Mouse (Mus musculus): ENCODE measurements at regions not wholly inside any gene's neighbourhood (a gene's known extent, or its start where the extent isn't known, plus 50 kb on each side); places are given as distances from the start of the nearest gene placed in this dataset.

DNA sequence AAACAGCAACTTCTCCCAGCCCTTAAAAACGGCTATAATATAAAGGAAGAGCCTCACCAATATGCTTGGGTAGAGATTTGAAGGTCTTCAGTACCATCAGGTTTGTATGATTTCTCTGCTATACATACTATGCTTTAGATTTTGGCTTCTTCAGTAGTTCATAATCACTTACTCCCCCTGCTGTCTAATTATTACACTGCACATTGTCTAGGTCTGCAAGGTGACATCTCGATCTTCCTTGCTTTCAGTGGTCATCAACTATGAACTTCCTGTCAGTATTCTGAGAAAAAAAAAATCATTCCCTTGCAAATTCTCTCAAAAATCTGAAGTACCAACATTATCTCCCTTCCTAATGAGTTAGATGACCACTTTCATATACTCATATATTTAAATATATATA, 225.4 kb upstream of the Galnt5 start:
- no peak overlapping the region for H3K4me3 ChIP-seq (ENCODE audit: low read depth, low read length)
- H3K4me1 ChIP-seq (ENCODE audit: insufficient read depth, low read length) = no peaks in the 10 kb centered on the region
- H3K9ac ChIP-seq (replicated peaks; ENCODE audit: low read length, poor library complexity, severe bottlenecking) = no peak overlapping the region
- DNase-seq (ENCODE audit: low spot score) (no peak), ATAC-seq (ENCODE audit: low FRiP score) (no peak)
- H3K27me3 ChIP-seq (ENCODE audit: insufficient read depth, low read length) = no peaks in the 10 kb centered on the region
- H3K36me3 ChIP-seq (ENCODE audit: insufficient read depth, low read length) = no peaks in the 10 kb centered on the region
- H3K27ac ChIP-seq (ENCODE audit: low read depth, low read length) = no peak overlapping the region
- H3K9me3 ChIP-seq (ENCODE audit: low read length) = no peaks in the 10 kb centered on the region
- TF ChIP-seq CTCF (IDR thresholded peaks at IDR 0.05) = peak; percentile 18; the same call in 1 of the 2 replicates
- 82% methylated on average over 2 of the region's 2 CpGs for WGBS
- H3K4me2 ChIP-seq (ENCODE audit: low read depth, low read length, poor library complexity, severe bottlenecking) = no peak overlapping the region

GRCm38 (mm10) chr2:57776154-57776553, 221.5 kb upstream of the Galnt5 start:
- DNase-seq (ENCODE audit: low spot score) (no peak), ATAC-seq (ENCODE audit: low FRiP score) (no peak)
- no peaks in the 10 kb centered on the region for H3K36me3 ChIP-seq (ENCODE audit: insufficient read depth, low read length)
- 85% methylated on average over 5 of the region's 5 CpGs for WGBS
- H3K9ac ChIP-seq (replicated peaks; ENCODE audit: low read length, poor library complexity, severe bottlenecking) = no peak overlapping the region
- no peak overlapping the region for H3K27ac ChIP-seq (ENCODE audit: low read depth, low read length)
- H3K4me1 ChIP-seq (ENCODE audit: insufficient read depth, low read length) = no peaks in the 10 kb centered on the region
- no peaks in the 10 kb centered on the region for H3K9me3 ChIP-seq (ENCODE audit: low read length)
- no peaks in the 10 kb centered on the region for H3K27me3 ChIP-seq (ENCODE audit: insufficient read depth, low read length)
- H3K4me3 ChIP-seq (ENCODE audit: low read depth, low read length) = no peak overlapping the region
- H3K4me2 ChIP-seq (ENCODE audit: low read depth, low read length, poor library complexity, severe bottlenecking) = no peak overlapping the region
- no peak for TF ChIP-seq CTCF (IDR thresholded peaks at IDR 0.05)

- no peaks in the 10 kb centered on the region for H3K27me3 ChIP-seq (ENCODE audit: insufficient read depth, low read length)
- H3K9ac ChIP-seq (replicated peaks; ENCODE audit: low read length, poor library complexity, severe bottlenecking) = no peak overlapping the region
- DNase-seq (ENCODE audit: low spot score) (no peak), ATAC-seq (ENCODE audit: low FRiP score) (no peak)
- no peaks in the 10 kb centered on the region for H3K9me3 ChIP-seq (ENCODE audit: low read length)
- H3K36me3 ChIP-seq (ENCODE audit: insufficient read depth, low read length) = no peaks in the 10 kb centered on the region
- no peak for TF ChIP-seq CTCF (IDR thresholded peaks at IDR 0.05)
- WGBS = 97% methylated on average over 1 of the region's 1 CpGs
- H3K4me1 ChIP-seq (ENCODE audit: insufficient read depth, low read length) = no peaks in the 10 kb centered on the region
- no peak overlapping the region for H3K4me3 ChIP-seq (ENCODE audit: low read depth, low read length)
- no peak overlapping the region for H3K4me2 ChIP-seq (ENCODE audit: low read depth, low read length, poor library complexity, severe bottlenecking)
- no peak overlapping the region for H3K27ac ChIP-seq (ENCODE audit: low read depth, low read length)
Measured at GRCm38 (mm10) chr2:57780836-57781235, 216.8 kb upstream of the Galnt5 start.

DNA sequence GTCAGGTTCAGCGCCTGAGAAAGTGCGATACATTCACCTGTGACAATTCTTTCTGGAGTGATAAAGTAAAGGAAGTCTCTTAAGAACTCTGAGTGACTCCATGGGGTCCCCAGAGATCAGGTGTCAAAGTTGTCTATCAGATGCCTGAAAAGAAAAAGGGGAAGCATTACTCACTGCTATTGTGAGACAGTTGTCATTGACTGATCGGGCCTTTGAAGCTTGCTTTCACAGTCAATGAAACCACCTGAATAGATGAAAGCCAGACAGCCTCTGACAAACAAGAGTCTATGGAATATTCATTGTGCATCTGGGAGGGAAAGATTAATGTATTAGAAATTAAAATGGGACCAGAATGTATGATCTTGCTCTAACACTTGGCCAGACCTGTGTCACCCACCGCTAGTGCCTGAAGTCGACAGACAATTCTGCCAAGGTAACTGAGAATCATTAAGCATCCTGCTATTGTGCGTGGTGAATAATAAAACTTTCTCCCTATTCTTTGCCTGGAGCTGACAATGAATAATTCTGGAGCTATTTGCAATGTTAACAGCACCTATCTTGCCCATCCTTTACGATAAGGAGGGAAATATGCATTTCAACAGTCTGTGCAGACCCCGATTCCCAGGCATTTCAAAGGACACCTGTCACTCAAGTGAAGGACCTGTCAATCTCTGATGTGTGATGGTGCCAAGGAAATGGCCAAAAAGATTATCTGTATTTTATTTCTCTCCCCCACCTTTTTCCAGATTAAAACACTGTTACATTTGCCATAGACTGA, 204.0 kb upstream of the Galnt5 start:
- Histone ChIP-seq H3K27me3 (ENCODE audit: insufficient read depth, low read length) (no peaks in the 10 kb centered on the region), H3K4me1 (ENCODE audit: insufficient read depth, low read length) (no peaks in the 10 kb centered on the region), H3K4me3 (ENCODE audit: low read depth, low read length) (no peak overlapping the region), H3K36me3 (ENCODE audit: insufficient read depth, low read length) (no peaks in the 10 kb centered on the region), H3K4me2 (ENCODE audit: low read depth, low read length, poor library complexity, severe bottlenecking) (no peak overlapping the region), H3K9me3 (ENCODE audit: low read length) (no peaks in the 10 kb centered on the region; the same call in 1 of the 2 replicates), H3K27ac (ENCODE audit: low read depth, low read length) (no peak overlapping the region), H3K9ac (replicated peaks; ENCODE audit: low read length, poor library complexity, severe bottlenecking) (no peak overlapping the region)
- 50% methylated on average over 8 of the region's 8 CpGs for WGBS
- ATAC-seq (ENCODE audit: low FRiP score) = peak; percentile 63; the same call in 1 of the 2 replicates
- DNase-seq (ENCODE audit: low spot score) = no peak
- TF ChIP-seq CTCF (IDR thresholded peaks at IDR 0.05) = no peak

DNA sequence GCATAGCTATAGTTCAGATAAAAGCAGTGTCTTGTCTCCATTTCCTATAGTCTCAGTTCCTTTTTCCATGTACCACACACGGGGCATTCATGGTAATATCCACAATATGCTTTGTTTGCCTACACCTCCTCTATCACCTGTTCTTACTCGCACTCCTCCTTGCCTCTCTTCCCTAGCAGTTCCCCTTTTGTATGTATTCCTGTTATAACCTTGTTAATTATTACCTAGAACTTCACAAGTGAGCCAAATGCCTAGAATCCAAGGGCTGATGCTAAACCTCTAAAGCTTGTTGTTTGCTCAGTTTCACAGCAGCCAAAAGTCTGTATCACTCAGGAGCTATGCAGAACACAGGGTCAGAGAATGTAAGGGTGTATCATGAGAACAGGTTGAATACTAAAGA, 198.4 kb upstream of the Galnt5 start:
- no peak for DNase-seq (ENCODE audit: low spot score)
- no peaks in the 10 kb centered on the region for H3K27me3 ChIP-seq (ENCODE audit: insufficient read depth, low read length)
- TF ChIP-seq CTCF (IDR thresholded peaks at IDR 0.05) = no peak

DNA sequence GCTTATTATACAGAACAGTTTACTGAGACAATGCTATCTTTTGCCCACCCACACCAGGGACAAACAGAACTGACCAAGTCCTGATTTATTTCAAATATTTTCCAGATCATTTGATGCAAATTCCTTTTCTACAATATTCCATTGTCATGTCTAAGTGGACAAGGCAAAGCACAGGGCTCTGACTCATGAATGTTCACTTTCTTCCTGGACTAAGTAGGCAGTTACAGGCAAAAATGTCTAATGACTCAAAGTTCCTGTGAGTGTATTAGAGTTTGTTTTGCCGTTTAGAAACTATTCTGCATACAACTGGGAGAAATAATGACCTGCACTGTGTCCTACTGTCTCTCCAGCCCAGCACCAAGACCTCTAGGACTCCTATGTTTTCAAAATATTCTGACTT, 189.8 kb upstream of the Galnt5 start:
- Histone ChIP-seq H3K27ac (ENCODE audit: low read depth, low read length) (no peak overlapping the region), H3K36me3 (ENCODE audit: insufficient read depth, low read length) (no peaks in the 10 kb centered on the region), H3K4me2 (ENCODE audit: low read depth, low read length, poor library complexity, severe bottlenecking) (no peak overlapping the region), H3K4me1 (ENCODE audit: insufficient read depth, low read length) (no peaks in the 10 kb centered on the region), H3K9me3 (ENCODE audit: low read length) (no peaks in the 10 kb centered on the region), H3K9ac (replicated peaks; ENCODE audit: low read length, poor library complexity, severe bottlenecking) (no peak overlapping the region), H3K4me3 (ENCODE audit: low read depth, low read length) (no peak overlapping the region), H3K27me3 (ENCODE audit: insufficient read depth, low read length) (no peaks in the 10 kb centered on the region)
- no peak for TF ChIP-seq CTCF (IDR thresholded peaks at IDR 0.05)
- DNase-seq (ENCODE audit: low spot score) (no peak), ATAC-seq (ENCODE audit: low FRiP score) (no peak)
- WGBS = 59% methylated on average over 1 of the region's 1 CpGs

More for the DNA sequence above, 198.4 kb upstream of the Galnt5 start:
- H3K9ac ChIP-seq (replicated peaks; ENCODE audit: low read length, poor library complexity, severe bottlenecking) = no peak overlapping the region
- ATAC-seq (ENCODE audit: low FRiP score) = no peak
- 87% methylated on average over 2 of the region's 2 CpGs for WGBS
- H3K27ac ChIP-seq (ENCODE audit: low read depth, low read length) = no peak overlapping the region
- no peak overlapping the region for H3K4me3 ChIP-seq (ENCODE audit: low read depth, low read length)
- H3K36me3 ChIP-seq (ENCODE audit: insufficient read depth, low read length) = no peaks in the 10 kb centered on the region
- H3K4me1 ChIP-seq (ENCODE audit: insufficient read depth, low read length) = no peaks in the 10 kb centered on the region
- H3K4me2 ChIP-seq (ENCODE audit: low read depth, low read length, poor library complexity, severe bottlenecking) = no peak overlapping the region
- H3K9me3 ChIP-seq (ENCODE audit: low read length) = no peaks in the 10 kb centered on the region; the same call in 1 of the 2 replicates
